Mouse (Mus musculus) limb, embryonic 15.5 days (tissue): ENCODE measurements at regions not wholly inside any gene's neighbourhood (a gene's known extent, or its start where the extent isn't known, plus 50 kb on each side); places are given as distances from the start of the nearest gene placed in this dataset.
A peak's percentile ranks its signal among the peaks of the same experiment; 100 is the strongest.

Experiments
- ATAC-seq: fragments of 200-750 bp; cut with Nextera tagmentation; 2 replicates; pipeline ENCODE4 v1.8.0; 2017; ENCODE audit warnings: low read depth, moderate TSS enrichment; ENCODE audit not compliant: insufficient number of reproducible peaks, low FRiP score, low TSS enrichment
- H3K27ac ChIP-seq: fragments of 300-500 bp; sonication (generic); 2 replicates; pipeline ENCODE4 v1.5.1; 2015; ENCODE audit warnings: moderate library complexity, mild to moderate bottlenecking, inconsistent platforms
- H3K27me3 ChIP-seq: fragments of 300-500 bp; sonication (generic); 2 replicates; pipeline ENCODE4 v1.6.1; 2015; ENCODE audit warnings: inconsistent platforms
- H3K36me3 ChIP-seq: fragments of 300-500 bp; sonication (generic); 2 replicates; pipeline ENCODE4 v1.6.1; 2015; ENCODE audit warnings: inconsistent platforms
- H3K4me1 ChIP-seq: fragments of 300-500 bp; sonication (generic); 2 replicates; pipeline ENCODE4 v1.6.1; 2015; ENCODE audit warnings: inconsistent platforms
- H3K4me2 ChIP-seq: fragments of 300-500 bp; sonication (generic); 2 replicates; pipeline ENCODE4 v1.6.1; 2015; ENCODE audit warnings: mild to moderate bottlenecking, inconsistent platforms
- H3K4me3 ChIP-seq: fragments of 300-500 bp; sonication (generic); 2 replicates; pipeline ENCODE4 v1.5.1; 2015; ENCODE audit warnings: mild to moderate bottlenecking, inconsistent platforms
- H3K9ac ChIP-seq: fragments of 300-500 bp; sonication (generic); 2 replicates; pipeline ENCODE4 v1.6.1; 2015; ENCODE audit warnings: inconsistent platforms
- H3K9me3 ChIP-seq: fragments of 300-500 bp; sonication (generic); 2 replicates; pipeline ENCODE4 v1.6.1; 2016; ENCODE audit warnings: inconsistent platforms
- WGBS: fragments of 180-500 bp; shearing (Covaris S2); methylation state at CpG from one replicate; pipeline ENCODE4 v1.1.7; 2015; 5-methylcytosine and 5-hydroxymethylcytosine counted together

GRCm38 (mm10) chr7:133467579-133467978 is 134.4 kb downstream of the Tex36 start:
- Histone ChIP-seq H3K9ac (no peak overlapping the region), H3K4me1 (peaks cover 2% of the 10 kb centered on the region; the same call in 1 of the 2 replicates), H3K9me3 (no peaks in the 10 kb centered on the region), H3K27me3 (no peaks in the 10 kb centered on the region), H3K4me2 (no peak overlapping the region), H3K4me3 (no peak overlapping the region), H3K27ac (no peak overlapping the region), H3K36me3 (no peaks in the 10 kb centered on the region)
- whole genome bisulfite sequencing = 93% methylated on average over 3 of the region's 3 CpGs
- no peak for ATAC-seq

- Histone ChIP-seq H3K4me2 (no peak overlapping the region), H3K9ac (no peak overlapping the region), H3K4me1 (peaks cover 13% of the 10 kb centered on the region), H3K9me3 (no peaks in the 10 kb centered on the region), H3K27ac (no peak overlapping the region), H3K27me3 (no peaks in the 10 kb centered on the region), H3K4me3 (no peak overlapping the region), H3K36me3 (no peaks in the 10 kb centered on the region)
- WGBS = 65% methylated on average over 7 of the region's 7 CpGs
- ATAC-seq = no peak
Measured at GRCm38 (mm10) chr7:133459306-133459705, 142.7 kb downstream of the Tex36 start.

GRCm38 (mm10) chr7:133457436-133458324 is 144.3 kb downstream of the Tex36 start:
- no peaks in the 10 kb centered on the region for H3K27me3 ChIP-seq
- H3K9me3 ChIP-seq = no peaks in the 10 kb centered on the region
- H3K9ac ChIP-seq = no peak overlapping the region
- H3K4me1 ChIP-seq = peaks cover 13% of the 10 kb centered on the region
- WGBS = 22% methylated on average over 16 of the region's 16 CpGs
- H3K4me2 ChIP-seq = no peak overlapping the region
- H3K27ac ChIP-seq = peak overlapping the region; percentile 64
- H3K36me3 ChIP-seq = no peaks in the 10 kb centered on the region
- no peak overlapping the region for H3K4me3 ChIP-seq
- no peak for ATAC-seq

GRCm38 (mm10) chr7:133450246-133450645 is 151.7 kb downstream of the Tex36 start:
- peaks cover 7% of the 10 kb centered on the region; the same call in 1 of the 2 replicates for H3K4me1 ChIP-seq
- H3K27ac ChIP-seq = no peak overlapping the region
- no peak overlapping the region for H3K4me3 ChIP-seq
- H3K4me2 ChIP-seq = no peak overlapping the region
- ATAC-seq = no peak
- H3K9me3 ChIP-seq = no peaks in the 10 kb centered on the region
- H3K36me3 ChIP-seq = no peaks in the 10 kb centered on the region
- no peaks in the 10 kb centered on the region for H3K27me3 ChIP-seq
- no peak overlapping the region for H3K9ac ChIP-seq
- WGBS = 30% methylated on average over 7 of the region's 7 CpGs

- ATAC-seq = no peak
- WGBS = 20% methylated on average over 2 of the region's 2 CpGs
- no peaks in the 10 kb centered on the region for H3K27me3 ChIP-seq
- H3K27ac ChIP-seq = no peak overlapping the region
- no peaks in the 10 kb centered on the region for H3K36me3 ChIP-seq
- H3K4me1 ChIP-seq = peaks cover 7% of the 10 kb centered on the region; the same call in 1 of the 2 replicates
- no peak overlapping the region for H3K4me3 ChIP-seq
- no peak overlapping the region for H3K9ac ChIP-seq
- H3K4me2 ChIP-seq = no peak overlapping the region
- no peaks in the 10 kb centered on the region for H3K9me3 ChIP-seq
Measured at GRCm38 (mm10) chr7:133447079-133447478, 154.9 kb downstream of the Tex36 start.

GRCm38 (mm10) chr7:133441661-133442060 is 160.3 kb downstream of the Tex36 start:
- H3K27ac ChIP-seq = no peak overlapping the region
- no peak overlapping the region for H3K4me3 ChIP-seq
- H3K4me1 ChIP-seq = peaks cover 15% of the 10 kb centered on the region
- H3K9me3 ChIP-seq = no peaks in the 10 kb centered on the region
- H3K27me3 ChIP-seq = no peaks in the 10 kb centered on the region
- no peak for ATAC-seq
- no peaks in the 10 kb centered on the region for H3K36me3 ChIP-seq
- H3K4me2 ChIP-seq = no peak overlapping the region
- WGBS = 33% methylated on average over 4 of the region's 4 CpGs
- no peak overlapping the region for H3K9ac ChIP-seq

- Histone ChIP-seq H3K4me3 (no peak overlapping the region), H3K9ac (no peak overlapping the region), H3K4me1 (peaks cover 15% of the 10 kb centered on the region), H3K4me2 (peak overlapping the region; percentile 24), H3K27ac (no peak overlapping the region; the same call in 1 of the 2 replicates), H3K27me3 (no peaks in the 10 kb centered on the region), H3K36me3 (no peaks in the 10 kb centered on the region), H3K9me3 (no peaks in the 10 kb centered on the region)
- ATAC-seq = no peak
- 41% methylated on average over 6 of the region's 6 CpGs for WGBS
Measured at GRCm38 (mm10) chr7:133441169-133441568, 160.8 kb downstream of the Tex36 start.

GRCm38 (mm10) chr7:133440711-133441110 is 161.2 kb downstream of the Tex36 start:
- H3K4me2 ChIP-seq = peak overlapping the region; percentile 24
- H3K27me3 ChIP-seq = no peaks in the 10 kb centered on the region
- H3K9ac ChIP-seq = no peak overlapping the region
- no peaks in the 10 kb centered on the region for H3K9me3 ChIP-seq
- no peak overlapping the region; the same call in 1 of the 2 replicates for H3K27ac ChIP-seq
- ATAC-seq = no peak
- H3K4me1 ChIP-seq = peaks cover 15% of the 10 kb centered on the region
- peak overlapping the region; percentile 9; the same call in 1 of the 2 replicates for H3K4me3 ChIP-seq
- no peaks in the 10 kb centered on the region for H3K36me3 ChIP-seq
- WGBS = 19% methylated on average over 12 of the region's 12 CpGs

GRCm38 (mm10) chr7:133440086-133440485 is 161.9 kb downstream of the Tex36 start:
- Histone ChIP-seq H3K4me1 (peaks cover 15% of the 10 kb centered on the region), H3K27ac (no peak overlapping the region; the same call in 1 of the 2 replicates), H3K9me3 (no peaks in the 10 kb centered on the region), H3K4me3 (no peak overlapping the region), H3K36me3 (no peaks in the 10 kb centered on the region), H3K27me3 (no peaks in the 10 kb centered on the region), H3K4me2 (no peak overlapping the region), H3K9ac (no peak overlapping the region)
- 68% methylated on average over 6 of the region's 6 CpGs for WGBS
- ATAC-seq = no peak

- H3K4me3 ChIP-seq = no peak overlapping the region
- H3K9me3 ChIP-seq = no peaks in the 10 kb centered on the region
- no peak for ATAC-seq
- H3K4me2 ChIP-seq = no peak overlapping the region
- WGBS = 51% methylated on average over 6 of the region's 6 CpGs
- H3K27me3 ChIP-seq = no peaks in the 10 kb centered on the region
- no peak overlapping the region for H3K27ac ChIP-seq
- H3K36me3 ChIP-seq = no peaks in the 10 kb centered on the region
- H3K9ac ChIP-seq = no peak overlapping the region
- peaks cover 15% of the 10 kb centered on the region for H3K4me1 ChIP-seq
Measured at GRCm38 (mm10) chr7:133438631-133439030, 163.3 kb downstream of the Tex36 start.

GRCm38 (mm10) chr7:133437866-133438265 is 164.1 kb downstream of the Tex36 start:
- 41% methylated on average over 7 of the region's 7 CpGs for WGBS
- Histone ChIP-seq H3K4me2 (no peak overlapping the region), H3K4me1 (peaks cover 15% of the 10 kb centered on the region), H3K4me3 (no peak overlapping the region), H3K9me3 (no peaks in the 10 kb centered on the region), H3K27me3 (no peaks in the 10 kb centered on the region), H3K36me3 (no peaks in the 10 kb centered on the region), H3K27ac (no peak overlapping the region), H3K9ac (no peak overlapping the region)
- ATAC-seq = no peak

- no peaks in the 10 kb centered on the region for H3K27me3 ChIP-seq
- H3K4me1 ChIP-seq = peaks cover 9% of the 10 kb centered on the region
- H3K9ac ChIP-seq = no peak overlapping the region
- no peaks in the 10 kb centered on the region for H3K36me3 ChIP-seq
- no peaks in the 10 kb centered on the region for H3K9me3 ChIP-seq
- ATAC-seq = no peak
- H3K4me2 ChIP-seq = no peak overlapping the region
- no peak overlapping the region for H3K27ac ChIP-seq
- H3K4me3 ChIP-seq = no peak overlapping the region
- 74% methylated on average over 14 of the region's 14 CpGs for WGBS
Measured at GRCm38 (mm10) chr7:133435596-133436357, 166.2 kb downstream of the Tex36 start.
